Mouse (Mus musculus): ENCODE results near the gene Terb1. TPM values are rescaled to one million over a fixed set of nuclear protein-coding genes. Genes with fewer than 3 reads are reported as not detected.

Gene Terb1
- polyA plus RNA-seq, 1 experiment from 2014 or later, result 0.48 TPM

GRCm38 (mm10) chr8:104411468-104411867 is 98.2 kb downstream of the Terb1 start:
- H3K27ac ChIP-seq (replicated peaks), result no peak overlapping the region
- H3K36me3 ChIP-seq, result no peaks in the 10 kb centered on the region
- ATAC-seq (ENCODE audit: insufficient number of reproducible peaks, low FRiP score, low TSS enrichment, low read depth), result no peak
- H3K4me2 ChIP-seq (replicated peaks), result no peak overlapping the region
- no peak overlapping the region for H3K4me3 ChIP-seq (replicated peaks)
- peaks cover 3% of the 10 kb centered on the region; the same call in 1 of the 2 replicates for H3K4me1 ChIP-seq
- no peak overlapping the region for H3K9ac ChIP-seq
- H3K27me3 ChIP-seq, result no peaks in the 10 kb centered on the region
- H3K9me3 ChIP-seq (replicated peaks), result no peaks in the 10 kb centered on the region
- WGBS, result 85% methylated on average over 3 of the region's 3 CpGs

GRCm38 (mm10) chr8:104410628-104411273 is 99.0 kb downstream of the Terb1 start:
- peaks cover 3% of the 10 kb centered on the region; the same call in 1 of the 2 replicates for H3K4me1 ChIP-seq

GRCm38 (mm10) chr8:104408328-104409110 is 101.2 kb downstream of the Terb1 start:
- ATAC-seq (ENCODE audit: insufficient number of reproducible peaks, low FRiP score, low TSS enrichment, low read depth), result no peak
- peaks cover under 1% of the 10 kb centered on the region; the same call in 1 of the 2 replicates for H3K4me1 ChIP-seq
- H3K4me2 ChIP-seq (replicated peaks), result no peak overlapping the region
- H3K27ac ChIP-seq (replicated peaks), result no peak overlapping the region
- H3K36me3 ChIP-seq, result no peaks in the 10 kb centered on the region
- no peak overlapping the region for H3K9ac ChIP-seq
- no peaks in the 10 kb centered on the region for H3K27me3 ChIP-seq
- 74% methylated on average over 7 of the region's 7 CpGs for WGBS
- H3K4me3 ChIP-seq (replicated peaks), result no peak overlapping the region
- no peaks in the 10 kb centered on the region for H3K9me3 ChIP-seq (replicated peaks)

More at GRCm38 (mm10) chr8:104410628-104411273, 99.0 kb downstream of the Terb1 start:
- Histone ChIP-seq H3K9me3 (replicated peaks) (no peaks in the 10 kb centered on the region), H3K27ac (replicated peaks) (no peak overlapping the region), H3K27me3 (no peaks in the 10 kb centered on the region), H3K9ac (no peak overlapping the region), H3K36me3 (no peaks in the 10 kb centered on the region), H3K4me2 (replicated peaks) (no peak overlapping the region), H3K4me3 (replicated peaks) (no peak overlapping the region)
- 46% methylated on average over 7 of the region's 7 CpGs for WGBS
- no peak for ATAC-seq (ENCODE audit: insufficient number of reproducible peaks, low FRiP score, low TSS enrichment, low read depth)

GRCm38 (mm10) chr8:104406340-104407128 is 103.2 kb downstream of the Terb1 start:
- Histone ChIP-seq H3K4me1 (no peaks in the 10 kb centered on the region; the same call in 1 of the 2 replicates), H3K4me3 (replicated peaks) (no peak overlapping the region), H3K27me3 (no peaks in the 10 kb centered on the region), H3K36me3 (no peaks in the 10 kb centered on the region), H3K27ac (replicated peaks) (no peak overlapping the region), H3K9ac (no peak overlapping the region), H3K4me2 (replicated peaks) (no peak overlapping the region), H3K9me3 (replicated peaks) (no peaks in the 10 kb centered on the region)
- no peak for ATAC-seq (ENCODE audit: insufficient number of reproducible peaks, low FRiP score, low TSS enrichment, low read depth)
- 76% methylated on average over 6 of the region's 6 CpGs for WGBS

GRCm38 (mm10) chr8:104405430-104406187 is 104.1 kb downstream of the Terb1 start:
- no peak overlapping the region for H3K27ac ChIP-seq (replicated peaks)
- ATAC-seq (ENCODE audit: insufficient number of reproducible peaks, low FRiP score, low TSS enrichment, low read depth), result no peak
- no peaks in the 10 kb centered on the region for H3K27me3 ChIP-seq
- no peak overlapping the region for H3K9ac ChIP-seq
- no peak overlapping the region for H3K4me2 ChIP-seq (replicated peaks)
- 56% methylated on average over 15 of the region's 15 CpGs for WGBS
- no peaks in the 10 kb centered on the region for H3K9me3 ChIP-seq (replicated peaks)
- no peaks in the 10 kb centered on the region; the same call in 1 of the 2 replicates for H3K4me1 ChIP-seq
- H3K36me3 ChIP-seq, result no peaks in the 10 kb centered on the region
- no peak overlapping the region for H3K4me3 ChIP-seq (replicated peaks)

- H3K27me3 ChIP-seq, result no peaks in the 10 kb centered on the region
- no peak overlapping the region for H3K4me2 ChIP-seq (replicated peaks)
- H3K9ac ChIP-seq, result no peak overlapping the region
- H3K36me3 ChIP-seq, result no peaks in the 10 kb centered on the region
- no peaks in the 10 kb centered on the region; the same call in 1 of the 2 replicates for H3K4me1 ChIP-seq
- H3K4me3 ChIP-seq (replicated peaks), result no peak overlapping the region
- no peak for ATAC-seq (ENCODE audit: insufficient number of reproducible peaks, low FRiP score, low TSS enrichment, low read depth)
- WGBS, result 61% methylated on average over 3 of the region's 3 CpGs
- H3K9me3 ChIP-seq (replicated peaks), result no peaks in the 10 kb centered on the region
- no peak overlapping the region for H3K27ac ChIP-seq (replicated peaks)
Observed at GRCm38 (mm10) chr8:104403596-104403995, 106.1 kb downstream of the Terb1 start.

Other genes with a start within 250 kb of the Terb1 start
- not detected in 2 replicates for gene Cmtm2a, start 216.7 kb downstream of the Terb1 start, polyA plus RNA-seq (2015; fragmentation: Nextera tagmentation; extraction: Ambion mirVana)
- not detected in 2 replicates for gene Gm45711, start 199.8 kb downstream of the Terb1 start, polyA plus RNA-seq (2015; fragmentation: Nextera tagmentation; extraction: Ambion mirVana)
- gene Cmtm1, start 199.8 kb downstream of the Terb1 start, polyA plus RNA-seq (2015; fragmentation: Nextera tagmentation; extraction: Ambion mirVana), result not detected in 2 replicates
- gene Gm11020, start 188.3 kb downstream of the Terb1 start, polyA plus RNA-seq (2015; fragmentation: Nextera tagmentation; extraction: Ambion mirVana), result not detected in 2 replicates
- not detected in 2 replicates for gene Cmtm2b, start 187.7 kb downstream of the Terb1 start, polyA plus RNA-seq (2015; fragmentation: Nextera tagmentation; extraction: Ambion mirVana)
- gene Cmtm3, start 170.5 kb downstream of the Terb1 start, polyA plus RNA-seq (2015; fragmentation: Nextera tagmentation; extraction: Ambion mirVana), result 175 and 176 TPM in 2 replicates
- 2.9 and 3.4 TPM in 2 replicates for gene Cmtm4, start 114.1 kb downstream of the Terb1 start, polyA plus RNA-seq (2015; fragmentation: Nextera tagmentation; extraction: Ambion mirVana)
- 63.0 and 66.3 TPM in 2 replicates for gene Dync1li2, start 66.9 kb downstream of the Terb1 start, polyA plus RNA-seq (2015; fragmentation: Nextera tagmentation; extraction: Ambion mirVana)
- 91.9 and 94.5 TPM in 2 replicates for gene Nae1, start 24.7 kb upstream of the Terb1 start, polyA plus RNA-seq (2015; fragmentation: Nextera tagmentation; extraction: Ambion mirVana)
- gene Car7, start 24.8 kb upstream of the Terb1 start, polyA plus RNA-seq (2015; fragmentation: Nextera tagmentation; extraction: Ambion mirVana), result 1.1 and 1.2 TPM in 2 replicates
- 9.0 and 9.3 TPM in 2 replicates for gene Pdp2, start 81.5 kb upstream of the Terb1 start, polyA plus RNA-seq (2015; fragmentation: Nextera tagmentation; extraction: Ambion mirVana)
- 0.40 TPM in 1 of 2 replicates, not detected in the other for gene Cdh16, start 114.5 kb upstream of the Terb1 start, polyA plus RNA-seq (2015; fragmentation: Nextera tagmentation; extraction: Ambion mirVana)
- gene Rrad, start 121.4 kb upstream of the Terb1 start, polyA plus RNA-seq (2015; fragmentation: Nextera tagmentation; extraction: Ambion mirVana), result 22.8 and 31.0 TPM in 2 replicates
- gene Ciao2b, start 132.1 kb upstream of the Terb1 start, polyA plus RNA-seq (2015; fragmentation: Nextera tagmentation; extraction: Ambion mirVana), result 90.6 and 91.9 TPM in 2 replicates
- not detected in 2 replicates for gene Ces2a, start 224.1 kb upstream of the Terb1 start, polyA plus RNA-seq (2015; fragmentation: Nextera tagmentation; extraction: Ambion mirVana)